Mouse (Mus musculus) heart, postnatal 0 days (tissue): ENCODE data around the gene Srrd. TPM values are rescaled to one million over a fixed set of nuclear protein-coding genes. Genes with fewer than 3 reads are reported as not detected.

Experiments used
- ATAC-seq: fragments of 200-750 bp; cut with Nextera tagmentation; 2 replicates; pipeline ENCODE4 v1.8.0; 2017; ENCODE audit warnings: low read depth, moderate number of reproducible peaks, moderate library complexity; ENCODE audit not compliant: insufficient read depth
- DNase-seq: peaks from one replicate; pipeline ENCODE4 v3.0.0-alpha.2; 2016; ENCODE audit warnings: low spot score
- H3K27ac ChIP-seq: fragments of 300-500 bp; sonication (generic); 2 replicates; pipeline ENCODE4 v1.5.1; 2014; ENCODE audit warnings: low read depth, mild to moderate bottlenecking
- H3K27me3 ChIP-seq: fragments of 300-500 bp; sonication (generic); 2 replicates; pipeline ENCODE4 v1.6.1; 2014; ENCODE audit warnings: low read length, mixed read lengths; ENCODE audit not compliant: control insufficient read depth, insufficient read depth
- H3K36me3 ChIP-seq: fragments of 300-500 bp; sonication (generic); replicated peaks from 2 replicates; pipeline ENCODE4 v1.6.1; 2014; ENCODE audit warnings: low read length, mixed read lengths; ENCODE audit not compliant: control insufficient read depth, insufficient read depth
- H3K4me1 ChIP-seq: fragments of 300-500 bp; sonication (generic); 2 replicates; pipeline ENCODE4 v1.6.1; 2014; ENCODE audit warnings: antibody characterized with exemption; ENCODE audit not compliant: control insufficient read depth, insufficient read depth
- H3K4me2 ChIP-seq: fragments of 300-500 bp; sonication (generic); 2 replicates; pipeline ENCODE4 v1.6.1; 2014; ENCODE audit warnings: low read depth, mild to moderate bottlenecking, low read length, moderate library complexity
- H3K4me3 ChIP-seq: fragments of 300-500 bp; sonication (generic); 2 replicates; pipeline ENCODE4 v1.5.1; 2014; ENCODE audit warnings: low read depth, low read length
- H3K9ac ChIP-seq: fragments of 300-500 bp; sonication (generic); replicated peaks from 2 replicates; pipeline ENCODE4 v1.6.1; 2014; ENCODE audit warnings: low read depth, low read length, mixed read lengths
- H3K9me3 ChIP-seq: fragments of 300-500 bp; sonication (generic); replicated peaks from 2 replicates; pipeline ENCODE4 v1.6.1; 2016; ENCODE audit warnings: low read length; ENCODE audit not compliant: control insufficient read depth
- CTCF ChIP-seq: IDR thresholded peaks from 2 replicates; pipeline ENCODE4 v1.5.1; 2016; ENCODE audit warnings: antibody characterized with exemption, control low read depth, low read depth
- EP300 ChIP-seq: IDR thresholded peaks from 2 replicates; pipeline ENCODE4 v1.6.1; 2016; ENCODE audit warnings: antibody characterized with exemption, low read depth
- WGBS: fragments of 180-500 bp; shearing (Covaris S2); extraction: QIAGEN DNeasy Blood & Tissue Kit; methylation state at CpG from one replicate; pipeline ENCODE4 v1.1.7; 2014; 5-methylcytosine and 5-hydroxymethylcytosine counted together
- polyA plus RNA-seq: library from polyadenylated mRNA; unstranded; fragments of >200 nt; fragmentation: Nextera tagmentation; extraction: Ambion mirVana; gene quantifications from 2 replicates; pipeline ENCODE4 v1.2.1, GENCODE M21; 2015
- total RNA-seq: library from RNA; depleted of rRNA; stranded (reverse); fragments of >200 nt; gene quantifications from 2 replicates; pipeline ENCODE4 v1.2.3, GENCODE M21; 2014; ENCODE audit warnings: low replicate concordance

Gene Srrd
- total and polyA plus RNA-seq, 2 experiments from 2014 or later, result 18.2 to 65.2 TPM

DNA sequence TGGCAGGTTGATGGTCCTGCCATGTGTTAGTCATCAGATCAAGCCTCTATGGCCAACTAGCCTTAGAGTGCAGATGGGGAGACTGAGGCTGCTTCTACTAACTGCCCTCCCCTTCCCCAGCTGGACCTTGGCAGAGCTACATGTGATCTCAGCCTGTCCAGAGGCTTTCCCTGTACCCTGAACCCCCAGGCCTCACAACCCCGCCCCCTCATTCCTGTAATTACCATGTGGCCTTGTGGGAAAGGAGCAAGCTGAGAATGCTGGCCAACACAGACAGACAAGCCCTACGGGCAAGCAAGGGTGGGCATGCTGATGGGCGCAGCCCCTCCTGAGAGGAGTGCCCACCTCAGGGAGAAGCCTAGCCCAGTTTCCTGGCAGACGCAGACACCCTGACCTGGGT, 48.1 kb downstream of the Srrd start:
- WGBS, result 59% methylated on average over 4 of the region's 4 CpGs
- Histone ChIP-seq H3K9ac (no peak overlapping the region), H3K36me3 (no peaks in the 10 kb centered on the region; the same call in 1 of the 2 replicates), H3K4me3 (no peak overlapping the region), H3K27me3 (no peaks in the 10 kb centered on the region), H3K9me3 (no peaks in the 10 kb centered on the region), H3K4me2 (no peak overlapping the region), H3K27ac (no peak overlapping the region), H3K4me1 (peaks cover 27% of the 10 kb centered on the region; the same call in 1 of the 2 replicates)
- TF ChIP-seq CTCF, result no peak
- TF ChIP-seq EP300, result no peak
- ATAC-seq, result no peak
- DNase-seq, result no peak

DNA sequence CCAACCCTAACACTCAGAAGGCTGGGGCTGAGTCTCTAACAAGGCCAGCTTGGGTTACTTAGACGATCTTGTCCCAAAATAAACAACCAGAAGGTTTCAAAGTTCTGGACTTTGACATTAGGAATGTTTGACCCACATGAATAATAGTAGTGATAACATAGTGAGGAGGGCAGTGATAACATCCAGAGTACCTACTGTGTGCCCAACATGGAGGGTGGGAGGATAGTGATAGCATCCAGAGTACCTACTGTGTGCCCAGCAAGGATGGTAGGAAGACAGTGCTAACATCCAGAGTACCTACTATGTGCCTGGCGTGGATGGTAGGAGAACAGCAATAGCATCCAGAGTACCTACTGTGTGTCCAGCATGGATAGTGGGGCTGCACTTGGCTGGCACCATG, 49.0 kb downstream of the Srrd start:
- Histone ChIP-seq H3K36me3 (no peaks in the 10 kb centered on the region; the same call in 1 of the 2 replicates), H3K4me3 (no peak overlapping the region), H3K27me3 (no peaks in the 10 kb centered on the region), H3K9me3 (no peaks in the 10 kb centered on the region), H3K9ac (no peak overlapping the region), H3K4me1 (peaks cover 27% of the 10 kb centered on the region; the same call in 1 of the 2 replicates), H3K4me2 (no peak overlapping the region), H3K27ac (no peak overlapping the region)
- TF ChIP-seq EP300, result no peak
- no peak for TF ChIP-seq CTCF
- WGBS, result 70% methylated on average over 2 of the region's 2 CpGs
- ATAC-seq (no peak), DNase-seq (no peak)

DNA sequence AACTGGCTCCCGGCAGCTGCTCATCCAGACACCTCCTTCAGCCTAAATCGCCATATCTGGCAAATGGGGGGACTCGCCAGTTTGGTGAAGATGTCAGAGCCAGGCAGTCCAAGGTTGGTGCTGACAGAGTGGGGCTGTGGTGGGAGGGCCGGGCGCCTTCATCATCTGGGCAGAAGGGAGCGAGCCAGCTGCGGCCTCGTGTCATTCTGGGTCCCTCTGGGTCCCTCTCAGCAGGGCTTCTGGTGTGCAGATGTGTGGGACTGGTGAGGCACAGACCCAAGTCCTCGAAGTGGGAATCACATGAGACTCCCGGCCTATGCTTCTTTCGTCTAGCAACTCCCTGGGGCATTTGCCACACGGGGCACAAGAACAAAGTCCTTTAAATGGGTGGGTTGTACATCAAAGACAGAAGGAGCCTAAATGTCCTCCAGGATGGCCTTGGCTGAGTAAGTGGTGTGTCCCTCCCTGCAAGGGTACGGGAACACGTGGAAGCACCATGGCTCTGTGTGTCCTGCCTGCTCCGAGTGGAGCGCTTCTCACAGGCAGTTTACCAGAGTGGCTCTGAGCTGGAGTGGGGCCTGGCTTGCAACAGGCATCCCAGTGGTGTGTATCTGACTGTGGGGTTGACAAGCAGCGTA, 50.4 kb downstream of the Srrd start:
- no peaks in the 10 kb centered on the region; the same call in 1 of the 2 replicates for H3K36me3 ChIP-seq
- TF ChIP-seq EP300, result no peak
- TF ChIP-seq CTCF, result no peak
- H3K9me3 ChIP-seq, result no peaks in the 10 kb centered on the region
- no peak for ATAC-seq
- no peak overlapping the region for H3K27ac ChIP-seq
- H3K9ac ChIP-seq, result no peak overlapping the region
- no peak overlapping the region for H3K4me2 ChIP-seq
- no peak for DNase-seq
- 78% methylated on average over 17 of the region's 17 CpGs for WGBS
- H3K4me3 ChIP-seq, result no peak overlapping the region
- no peaks in the 10 kb centered on the region for H3K27me3 ChIP-seq
- H3K4me1 ChIP-seq, result peaks cover 28% of the 10 kb centered on the region

DNA sequence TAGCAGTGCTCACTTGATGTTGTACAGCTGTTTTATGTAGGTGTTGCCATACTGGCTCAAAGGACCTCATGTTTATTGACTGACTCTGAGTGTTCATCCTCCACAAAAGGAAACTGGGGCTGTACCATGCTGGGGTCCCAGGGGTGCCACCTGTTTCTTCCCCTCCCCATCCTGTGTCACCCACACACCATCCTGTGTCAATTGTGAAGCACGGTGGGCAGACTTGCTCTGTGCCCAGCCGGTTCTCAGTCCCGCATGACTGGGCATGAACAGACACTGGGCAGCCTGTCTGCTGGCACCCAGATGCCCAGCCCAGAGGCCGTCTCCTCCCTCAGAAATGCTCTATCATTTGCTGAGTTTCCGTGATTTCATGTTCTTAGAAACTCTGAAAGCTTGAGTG, 51.0 kb downstream of the Srrd start:
- WGBS, result 85% methylated on average over 5 of the region's 5 CpGs
- Histone ChIP-seq H3K4me3 (no peak overlapping the region), H3K27me3 (no peaks in the 10 kb centered on the region), H3K9ac (no peak overlapping the region), H3K4me1 (peaks cover 28% of the 10 kb centered on the region), H3K4me2 (no peak overlapping the region; the same call in 1 of the 2 replicates), H3K36me3 (no peaks in the 10 kb centered on the region), H3K27ac (no peak overlapping the region), H3K9me3 (no peaks in the 10 kb centered on the region)
- ATAC-seq (no peak), DNase-seq (no peak)
- no peak for TF ChIP-seq CTCF
- no peak for TF ChIP-seq EP300

DNA sequence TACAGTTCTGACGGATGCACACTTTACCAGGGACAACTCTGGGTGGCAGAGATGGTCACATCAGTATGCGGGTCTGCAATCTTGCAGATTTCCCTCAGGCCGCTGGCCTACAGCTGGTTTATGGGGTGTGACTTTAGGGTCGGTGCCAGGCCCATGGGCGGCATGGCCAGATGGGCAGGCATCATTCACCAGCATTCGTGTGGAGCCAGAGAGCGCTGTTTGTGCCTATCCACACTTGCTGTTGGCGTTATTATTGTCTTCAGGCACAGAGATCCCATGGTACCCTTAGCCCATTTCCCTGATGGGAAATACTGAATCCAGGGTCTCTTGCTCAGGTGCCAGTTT, 52.3 kb downstream of the Srrd start:
- Histone ChIP-seq H3K9me3 (no peaks in the 10 kb centered on the region), H3K36me3 (no peaks in the 10 kb centered on the region), H3K4me3 (peak overlapping the region; percentile 29; the same call in 1 of the 2 replicates), H3K4me2 (peak overlapping the region; percentile 49), H3K27ac (no peak overlapping the region), H3K9ac (no peak overlapping the region), H3K27me3 (no peaks in the 10 kb centered on the region), H3K4me1 (peaks cover 29% of the 10 kb centered on the region)
- DNase-seq, result no peak
- no peak for ATAC-seq
- TF ChIP-seq EP300 (no peak), CTCF (no peak)
- WGBS, result 83% methylated on average over 8 of the region's 8 CpGs
